Mouse (Mus musculus): Measurements from ENCODE around the gene Trappc11.

DNA sequence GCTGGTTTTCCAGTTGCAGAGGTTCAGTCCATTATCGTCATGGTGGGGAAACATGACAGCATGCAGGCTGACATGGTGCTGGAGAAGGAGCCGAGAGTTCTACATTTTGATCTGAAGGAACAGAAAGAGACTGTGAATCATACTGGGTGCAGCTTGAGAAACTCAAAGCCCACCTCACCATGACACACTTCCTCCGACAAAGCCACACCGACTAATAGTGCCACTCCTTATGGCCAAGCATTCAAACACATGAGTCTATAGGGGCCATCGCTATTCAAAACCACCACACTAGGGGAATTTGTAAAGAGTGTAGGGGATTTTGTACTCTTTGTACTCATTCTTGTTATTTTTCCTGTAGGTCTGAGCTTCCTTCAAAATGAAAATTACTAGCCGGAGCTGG lies 33.3 kb upstream of the Trappc11 start:
- TF ChIP-seq POLR2A (IDR thresholded peaks at IDR 0.05; ENCODE audit: insufficient read depth, low read length) (no peak), EP300 (IDR thresholded peaks at IDR 0.05; ENCODE audit: insufficient read depth, low read depth, low read length) (no peak)
